Mouse (Mus musculus): ENCODE data around the gene Trabd.
A peak's percentile ranks its signal among the peaks of the same experiment; 100 is the strongest.

Gene Trabd

GRCm38 (mm10) chr15:89127364-89127940 lies 52.5 kb downstream of the Trabd start:
- no peak for DNase-seq (ENCODE audit: low spot score)

DNA sequence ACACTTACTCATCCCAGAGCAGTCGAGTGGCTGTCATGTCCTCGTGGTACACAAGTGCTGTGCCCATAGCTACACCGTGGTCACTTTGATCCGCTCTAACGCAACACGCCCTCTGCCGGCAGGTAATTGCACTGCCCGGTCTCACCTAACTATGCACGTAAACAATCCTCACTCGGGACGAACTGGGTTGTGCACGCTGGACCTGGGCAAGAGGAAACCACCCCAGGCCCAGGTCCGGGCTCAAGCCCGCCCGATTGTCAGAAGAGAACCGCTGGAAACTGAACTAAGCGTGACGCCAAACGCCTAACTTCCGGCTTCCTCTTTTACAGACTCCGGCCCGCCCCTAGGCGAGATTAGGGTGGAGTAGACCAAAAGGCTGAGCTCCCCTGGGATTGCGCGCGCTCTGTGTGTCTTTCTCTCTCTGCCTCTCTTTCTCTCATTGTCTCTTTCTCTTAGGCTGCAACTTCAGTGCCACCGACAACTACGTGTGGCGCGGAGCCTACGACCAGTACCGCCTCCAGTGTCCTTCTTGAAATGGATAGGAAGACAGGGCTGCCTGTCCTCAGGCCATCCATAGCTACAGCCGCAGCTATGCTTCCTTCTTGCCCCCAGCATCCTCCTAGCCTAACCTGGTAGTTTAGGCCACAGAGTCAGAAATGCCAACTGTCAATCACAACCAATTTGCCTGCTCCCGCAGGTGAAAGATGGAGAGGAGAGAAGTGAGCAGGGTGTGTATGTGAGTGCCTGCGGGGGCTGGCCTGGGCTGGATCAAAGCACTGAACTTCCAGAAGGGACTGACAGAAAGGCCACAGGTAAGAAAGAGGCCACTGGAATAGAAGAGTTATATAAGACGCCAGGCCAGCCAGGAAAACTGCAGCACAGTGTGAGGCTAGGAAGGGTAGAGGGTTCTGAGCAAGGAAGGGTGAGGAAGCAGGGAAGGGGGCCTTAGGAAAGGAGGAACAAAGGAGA lies 53.7 kb downstream of the Trabd start, which contains the start of gene Hdac10:
TSS of gene Hdac10 (minus strand) at position 319 of the 969 bp plus-strand sequence.
- DNase-seq (ENCODE audit: low spot score) = peak; percentile 78

DNA sequence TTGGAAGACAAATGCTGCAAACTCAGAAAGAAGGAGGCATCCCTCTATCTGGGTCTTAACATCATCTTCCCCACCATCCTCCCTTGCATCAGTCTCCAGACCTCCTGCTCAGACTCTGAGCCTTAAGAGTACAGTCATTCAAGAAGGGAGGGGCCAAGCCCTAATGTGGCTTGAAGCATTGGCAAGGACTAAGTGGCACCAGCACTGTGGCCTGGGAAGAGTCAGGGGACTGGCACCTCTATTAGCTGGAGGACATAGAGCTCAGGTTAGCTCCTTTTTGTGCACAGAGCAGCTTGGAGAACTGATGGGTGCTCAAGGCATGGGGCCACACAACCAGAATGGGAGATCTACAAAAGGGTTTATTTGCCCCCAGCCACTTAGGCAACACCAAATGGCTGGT lies 55.3 kb downstream of the Trabd start:
- no peak for DNase-seq (ENCODE audit: low spot score)

GRCm38 (mm10) chr15:89131316-89131715 lies 56.4 kb downstream of the Trabd start:
- DNase-seq (ENCODE audit: low spot score) = no peak
